Mouse (Mus musculus): ENCODE results near the gene Atf6b. TPM values are rescaled to one million over a fixed set of nuclear protein-coding genes. Genes with fewer than 3 reads are reported as not detected.

Gene Atf6b
- polyA plus RNA-seq, 1 experiment from 2014 or later, result 84.7 TPM

DNA sequence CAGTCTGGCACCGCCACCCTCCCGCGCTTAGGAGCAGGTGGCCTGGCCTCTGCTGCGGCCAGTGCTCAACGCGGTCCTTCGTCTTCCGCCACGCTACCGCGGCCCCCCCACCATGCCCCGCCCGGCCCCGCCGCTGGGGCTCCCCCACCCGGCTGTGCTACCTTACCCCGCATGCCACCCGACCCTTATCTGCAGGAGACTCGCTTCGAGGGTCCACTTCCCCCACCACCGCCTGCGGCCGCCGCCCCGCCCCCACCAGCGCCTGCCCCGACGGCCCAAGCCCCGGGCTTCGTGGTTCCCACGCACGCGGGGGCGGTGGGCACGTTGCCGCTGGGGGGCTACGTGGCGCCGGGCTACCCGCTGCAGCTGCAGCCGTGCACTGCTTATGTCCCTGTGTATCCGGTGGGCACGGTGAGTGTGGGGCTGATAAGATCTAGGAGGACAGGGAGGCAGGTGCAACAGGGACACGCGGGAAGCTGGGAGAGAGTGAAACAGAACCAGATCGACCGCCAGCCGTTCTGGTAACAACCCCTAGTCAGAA lies 16.1 kb upstream of the Atf6b start:
- 3% methylated on average over 47 of the region's 48 CpGs for WGBS
- Histone ChIP-seq H3K9ac (peak overlapping the region; percentile 72), H3K4me2 (replicated peaks) (peak overlapping the region; percentile 85), H3K9me3 (ENCODE audit: control insufficient read depth, low read length) (no peaks in the 10 kb centered on the region), H3K36me3 (replicated peaks; ENCODE audit: control insufficient read depth, insufficient read depth) (no peaks in the 10 kb centered on the region), H3K4me3 (replicated peaks; ENCODE audit: low read length) (peak overlapping the region; percentile 74), H3K27ac (no peak overlapping the region), H3K4me1 (replicated peaks; ENCODE audit: control insufficient read depth, insufficient read depth, low read length) (peaks cover 46% of the 10 kb centered on the region), H3K27me3 (ENCODE audit: control insufficient read depth, insufficient read depth, low read length) (peaks cover 23% of the 10 kb centered on the region)
- DNase-seq (ENCODE audit: low spot score) (no peak), ATAC-seq (ENCODE audit: low FRiP score) (no peak)

DNA sequence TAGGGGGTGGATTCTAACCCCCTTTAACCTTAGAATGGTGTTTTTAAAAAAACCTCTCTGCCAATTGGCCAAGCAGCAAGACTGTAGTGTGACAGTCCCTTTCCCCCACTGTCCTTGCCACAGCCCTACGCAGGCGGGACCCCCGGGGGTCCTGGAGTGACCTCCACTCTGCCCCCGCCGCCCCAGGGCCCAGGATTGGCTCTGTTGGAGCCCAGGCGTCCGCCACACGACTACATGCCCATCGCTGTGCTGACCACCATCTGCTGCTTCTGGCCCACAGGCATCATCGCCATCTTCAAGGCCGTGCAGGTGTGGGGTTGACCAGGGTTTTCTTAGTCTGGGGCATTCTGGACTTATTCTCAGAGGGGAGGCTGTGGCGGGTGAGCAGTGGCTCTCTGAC lies 15.3 kb upstream of the Atf6b start:
- no peaks in the 10 kb centered on the region for H3K9me3 ChIP-seq (ENCODE audit: control insufficient read depth, low read length)
- H3K9ac ChIP-seq, result peak overlapping the region; percentile 51
- peak overlapping the region; percentile 74 for H3K4me3 ChIP-seq (replicated peaks; ENCODE audit: low read length)
- no peak for ATAC-seq (ENCODE audit: low FRiP score)
- 4% methylated on average over 12 of the region's 12 CpGs for WGBS
- peaks cover 23% of the 10 kb centered on the region for H3K27me3 ChIP-seq (ENCODE audit: control insufficient read depth, insufficient read depth, low read length)
- no peak overlapping the region for H3K27ac ChIP-seq
- DNase-seq (ENCODE audit: low spot score), result no peak
- peaks cover 39% of the 10 kb centered on the region for H3K4me1 ChIP-seq (replicated peaks; ENCODE audit: control insufficient read depth, insufficient read depth, low read length)
- peak overlapping the region; percentile 85 for H3K4me2 ChIP-seq (replicated peaks)
- no peaks in the 10 kb centered on the region for H3K36me3 ChIP-seq (replicated peaks; ENCODE audit: control insufficient read depth, insufficient read depth)

DNA sequence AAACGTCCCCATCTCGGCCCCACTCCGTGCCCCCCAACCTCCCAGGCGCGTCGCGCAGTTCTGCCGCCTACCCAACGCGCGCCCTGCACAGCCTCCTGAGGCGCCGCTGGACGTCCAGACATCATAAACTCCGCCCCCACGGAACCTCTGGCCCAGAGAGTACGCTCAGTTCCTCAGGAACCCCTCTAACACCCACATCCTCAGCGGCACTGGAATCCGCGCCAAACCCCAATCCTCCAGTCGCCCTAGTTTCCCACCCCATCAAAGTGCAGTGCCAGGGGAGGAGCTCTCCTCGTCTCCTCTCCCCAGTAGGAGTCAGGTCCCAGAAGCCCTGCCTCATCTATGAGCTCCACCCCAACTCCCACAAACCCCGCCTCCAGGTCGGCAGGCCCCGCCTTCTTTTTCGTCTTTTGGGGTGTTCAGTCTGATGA lies 14.7 kb upstream of the Atf6b start:
- 3% methylated on average over 26 of the region's 26 CpGs for WGBS
- H3K36me3 ChIP-seq (replicated peaks; ENCODE audit: control insufficient read depth, insufficient read depth), result no peaks in the 10 kb centered on the region
- DNase-seq (ENCODE audit: low spot score) (no peak), ATAC-seq (ENCODE audit: low FRiP score) (no peak)
- peaks cover 39% of the 10 kb centered on the region for H3K4me1 ChIP-seq (replicated peaks; ENCODE audit: control insufficient read depth, insufficient read depth, low read length)
- H3K9ac ChIP-seq, result peak overlapping the region; percentile 51
- no peaks in the 10 kb centered on the region for H3K9me3 ChIP-seq (ENCODE audit: control insufficient read depth, low read length)
- peak overlapping the region; percentile 85 for H3K4me2 ChIP-seq (replicated peaks)
- peaks cover 23% of the 10 kb centered on the region for H3K27me3 ChIP-seq (ENCODE audit: control insufficient read depth, insufficient read depth, low read length)
- peak overlapping the region; percentile 74 for H3K4me3 ChIP-seq (replicated peaks; ENCODE audit: low read length)
- H3K27ac ChIP-seq, result no peak overlapping the region

DNA sequence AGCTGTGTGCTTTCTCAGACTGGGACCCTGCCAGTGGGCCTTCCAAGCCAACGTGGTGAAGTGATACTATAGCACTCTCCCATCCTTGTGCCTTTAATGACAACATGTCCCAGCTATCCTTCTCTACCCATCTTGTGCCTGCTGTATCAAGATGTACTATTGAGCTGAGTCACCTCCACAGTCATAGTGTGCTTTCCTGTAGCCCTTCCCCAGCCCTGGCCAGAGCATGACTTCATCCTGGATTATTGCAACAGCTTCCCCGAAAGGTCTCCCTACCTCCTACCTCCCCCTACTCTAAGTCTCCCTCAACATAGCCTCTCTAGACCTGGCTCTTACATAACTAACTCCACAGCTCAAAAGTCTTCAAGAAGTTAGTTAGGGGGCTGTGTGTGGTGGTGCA lies 11.3 kb upstream of the Atf6b start:
- peaks cover 16% of the 10 kb centered on the region for H3K27me3 ChIP-seq (ENCODE audit: control insufficient read depth, insufficient read depth, low read length)
- no peak for DNase-seq (ENCODE audit: low spot score)

DNA sequence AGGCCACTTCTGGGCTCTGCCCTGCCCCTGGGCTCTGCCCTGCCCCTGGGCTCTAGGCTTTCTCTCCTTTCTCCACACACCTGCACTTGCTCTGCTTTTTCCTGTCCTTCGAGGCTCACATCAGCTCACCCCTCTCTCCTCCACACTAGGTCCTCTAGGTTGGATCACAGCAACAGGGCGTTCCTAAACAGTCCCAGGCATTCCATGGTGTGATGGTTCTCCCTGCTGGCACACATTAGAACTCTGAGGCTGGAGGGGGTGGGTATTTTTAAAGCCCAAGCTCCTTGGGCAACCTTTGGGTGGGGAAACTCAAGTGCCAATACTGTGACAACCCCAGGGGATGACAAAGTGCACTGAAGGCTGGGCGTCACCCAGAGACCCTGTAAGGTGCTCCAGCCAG lies 9.5 kb upstream of the Atf6b start:
- ATAC-seq (ENCODE audit: low FRiP score), result no peak
- Histone ChIP-seq H3K4me1 (replicated peaks; ENCODE audit: control insufficient read depth, insufficient read depth, low read length) (no peaks in the 10 kb centered on the region), H3K9ac (no peak overlapping the region), H3K36me3 (replicated peaks; ENCODE audit: control insufficient read depth, insufficient read depth) (no peaks in the 10 kb centered on the region), H3K4me2 (replicated peaks) (no peak overlapping the region), H3K4me3 (replicated peaks; ENCODE audit: low read length) (no peak overlapping the region), H3K27me3 (ENCODE audit: control insufficient read depth, insufficient read depth, low read length) (0 out of 2 replicates have a peak, but pooled peaks cover under 1% of the 10 kb centered on the region), H3K9me3 (ENCODE audit: control insufficient read depth, low read length) (no peaks in the 10 kb centered on the region), H3K27ac (no peak overlapping the region)
- WGBS, result 78% methylated on average over 3 of the region's 3 CpGs
- DNase-seq (ENCODE audit: low spot score), result no peak

More for the DNA sequence above, 11.3 kb upstream of the Atf6b start:
- ATAC-seq (ENCODE audit: low FRiP score), result no peak
- H3K9me3 ChIP-seq (ENCODE audit: control insufficient read depth, low read length), result no peaks in the 10 kb centered on the region
- no peak overlapping the region for H3K4me2 ChIP-seq (replicated peaks)
- H3K9ac ChIP-seq, result no peak overlapping the region
- 71% methylated on average over 2 of the region's 2 CpGs for WGBS
- no peak overlapping the region for H3K27ac ChIP-seq
- no peak overlapping the region for H3K4me3 ChIP-seq (replicated peaks; ENCODE audit: low read length)
- H3K36me3 ChIP-seq (replicated peaks; ENCODE audit: control insufficient read depth, insufficient read depth), result no peaks in the 10 kb centered on the region
- peaks cover 13% of the 10 kb centered on the region for H3K4me1 ChIP-seq (replicated peaks; ENCODE audit: control insufficient read depth, insufficient read depth, low read length)

DNA sequence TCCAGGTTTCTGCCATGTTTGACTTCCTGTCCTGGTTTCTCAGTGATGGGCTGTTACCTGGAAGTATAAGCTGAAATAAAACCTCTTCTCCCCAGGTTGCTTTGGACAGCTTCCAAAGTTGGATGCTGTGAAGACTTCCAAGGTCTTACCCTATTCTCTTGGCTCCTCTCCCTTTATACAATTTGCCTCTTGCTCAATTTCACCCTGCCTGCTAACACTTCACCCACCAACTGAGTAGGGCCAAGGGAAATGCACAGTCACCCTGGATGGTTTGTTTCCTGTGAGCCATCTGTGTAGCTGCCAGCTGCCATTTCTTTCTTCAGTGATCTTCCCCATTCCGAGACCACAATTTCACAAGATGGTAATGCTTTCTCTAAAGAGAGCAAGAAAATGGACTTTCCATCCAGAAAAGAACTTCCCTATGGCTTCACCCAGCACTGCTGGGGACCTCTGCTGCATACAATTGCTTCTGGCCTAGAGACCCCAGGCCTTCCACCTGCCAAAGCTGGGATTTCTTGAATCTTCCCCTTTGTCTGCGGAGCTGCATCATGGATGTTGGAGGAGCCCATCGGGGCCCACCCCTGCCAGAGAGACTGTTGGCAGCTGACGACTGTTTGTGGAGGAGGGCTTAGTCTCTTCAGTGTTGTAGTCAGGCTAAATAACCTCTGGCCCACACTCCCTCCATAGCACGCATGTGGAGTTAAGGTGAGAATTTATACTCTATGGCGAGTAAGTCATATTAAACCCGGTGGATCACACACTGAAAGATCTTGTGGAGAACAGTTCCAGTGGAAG lies 7.3 kb upstream of the Atf6b start:
- H3K4me2 ChIP-seq (replicated peaks), result no peak overlapping the region
- H3K4me3 ChIP-seq (replicated peaks; ENCODE audit: low read length), result no peak overlapping the region
- no peak overlapping the region for H3K27ac ChIP-seq
- H3K9me3 ChIP-seq (ENCODE audit: control insufficient read depth, low read length), result no peaks in the 10 kb centered on the region
- H3K36me3 ChIP-seq (replicated peaks; ENCODE audit: control insufficient read depth, insufficient read depth), result no peaks in the 10 kb centered on the region
- WGBS, result 82% methylated on average over 7 of the region's 7 CpGs
- no peaks in the 10 kb centered on the region for H3K4me1 ChIP-seq (replicated peaks; ENCODE audit: control insufficient read depth, insufficient read depth, low read length)
- H3K9ac ChIP-seq, result no peak overlapping the region
- ATAC-seq (ENCODE audit: low FRiP score) (no peak), DNase-seq (ENCODE audit: low spot score) (no peak)
- no peaks in the 10 kb centered on the region for H3K27me3 ChIP-seq (ENCODE audit: control insufficient read depth, insufficient read depth, low read length)

DNA sequence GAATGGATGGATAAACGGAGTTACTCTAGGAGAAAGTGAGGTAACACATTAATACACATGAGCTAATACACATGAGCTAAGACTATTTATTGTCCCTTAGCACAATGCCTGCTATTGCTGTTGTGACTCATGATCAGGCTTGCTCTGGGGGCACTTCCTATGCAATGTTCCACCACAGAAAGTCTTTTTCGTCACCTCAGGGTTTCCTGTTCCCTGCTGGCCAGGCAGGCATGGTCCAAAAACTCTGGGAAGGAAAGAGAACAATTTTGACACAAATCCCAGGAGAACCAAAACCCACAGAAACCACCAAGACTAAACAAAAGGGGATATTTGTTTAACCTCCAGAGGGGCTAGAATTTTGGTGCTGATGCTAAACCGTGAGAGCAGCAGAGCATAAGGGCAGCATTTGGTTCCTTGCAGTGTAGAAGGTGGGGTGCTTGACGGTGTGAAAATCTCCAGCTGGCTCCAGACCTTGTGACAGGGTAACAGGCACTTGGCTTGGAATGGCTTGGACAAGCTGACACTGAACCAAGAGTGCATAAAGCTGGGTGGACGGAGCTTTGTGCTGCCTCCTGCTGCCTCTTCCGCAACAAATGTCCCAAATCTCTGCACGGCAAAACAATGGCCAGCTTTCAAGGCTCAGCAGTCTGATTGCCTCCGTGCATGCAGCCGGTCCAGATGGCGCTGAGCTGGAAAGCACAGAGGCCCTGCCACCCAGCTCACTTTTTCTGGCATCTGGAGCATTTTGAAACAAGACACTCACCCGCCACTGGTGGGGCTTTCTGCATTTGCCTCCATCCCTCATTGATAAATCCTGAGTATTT lies 6.0 kb upstream of the Atf6b start:
- DNase-seq (ENCODE audit: low spot score) (no peak), ATAC-seq (ENCODE audit: low FRiP score) (0 out of 2 replicates have a peak, but pooled peaks have one; percentile 35)
- 16% methylated on average over 11 of the region's 11 CpGs for WGBS
- Histone ChIP-seq H3K9ac (no peak overlapping the region), H3K9me3 (ENCODE audit: control insufficient read depth, low read length) (no peaks in the 10 kb centered on the region), H3K27me3 (ENCODE audit: control insufficient read depth, insufficient read depth, low read length) (no peaks in the 10 kb centered on the region), H3K27ac (peak overlapping the region; percentile 49), H3K4me1 (replicated peaks; ENCODE audit: control insufficient read depth, insufficient read depth, low read length) (peaks cover 11% of the 10 kb centered on the region), H3K4me2 (replicated peaks) (no peak overlapping the region; the same call in 1 of the 2 replicates), H3K36me3 (replicated peaks; ENCODE audit: control insufficient read depth, insufficient read depth) (no peaks in the 10 kb centered on the region), H3K4me3 (replicated peaks; ENCODE audit: low read length) (no peak overlapping the region)

DNA sequence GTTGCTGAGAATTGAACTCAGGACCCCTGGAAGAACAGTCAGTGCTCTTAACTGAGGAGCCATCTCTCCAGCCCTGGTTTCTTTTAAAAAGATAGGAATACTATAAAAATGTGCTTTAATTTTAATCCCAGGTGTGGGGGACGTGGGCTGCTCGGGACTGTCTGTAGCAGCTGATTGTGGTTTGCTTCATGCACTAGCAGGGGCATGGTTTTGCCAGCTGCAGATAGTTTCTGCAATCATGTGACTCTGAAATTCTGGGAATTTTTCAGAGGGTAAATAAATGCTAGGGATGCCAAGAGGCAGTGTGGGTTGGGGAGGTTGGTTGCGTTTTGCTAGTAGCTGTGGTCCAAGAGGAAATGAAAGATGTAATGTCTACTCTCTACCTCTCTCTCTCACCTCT lies 5.0 kb upstream of the Atf6b start:
- peak overlapping the region; percentile 49; the same call in 1 of the 2 replicates for H3K27ac ChIP-seq
- 90% methylated on average over 3 of the region's 3 CpGs for WGBS
- DNase-seq (ENCODE audit: low spot score), result no peak
- no peak overlapping the region for H3K4me2 ChIP-seq (replicated peaks)
- no peaks in the 10 kb centered on the region for H3K9me3 ChIP-seq (ENCODE audit: control insufficient read depth, low read length)
- H3K36me3 ChIP-seq (replicated peaks; ENCODE audit: control insufficient read depth, insufficient read depth), result no peaks in the 10 kb centered on the region
- no peak overlapping the region for H3K9ac ChIP-seq
- H3K4me1 ChIP-seq (replicated peaks; ENCODE audit: control insufficient read depth, insufficient read depth, low read length), result peaks cover 13% of the 10 kb centered on the region
- ATAC-seq (ENCODE audit: low FRiP score), result no peak
- no peaks in the 10 kb centered on the region for H3K27me3 ChIP-seq (ENCODE audit: control insufficient read depth, insufficient read depth, low read length)
- H3K4me3 ChIP-seq (replicated peaks; ENCODE audit: low read length), result no peak overlapping the region

DNA sequence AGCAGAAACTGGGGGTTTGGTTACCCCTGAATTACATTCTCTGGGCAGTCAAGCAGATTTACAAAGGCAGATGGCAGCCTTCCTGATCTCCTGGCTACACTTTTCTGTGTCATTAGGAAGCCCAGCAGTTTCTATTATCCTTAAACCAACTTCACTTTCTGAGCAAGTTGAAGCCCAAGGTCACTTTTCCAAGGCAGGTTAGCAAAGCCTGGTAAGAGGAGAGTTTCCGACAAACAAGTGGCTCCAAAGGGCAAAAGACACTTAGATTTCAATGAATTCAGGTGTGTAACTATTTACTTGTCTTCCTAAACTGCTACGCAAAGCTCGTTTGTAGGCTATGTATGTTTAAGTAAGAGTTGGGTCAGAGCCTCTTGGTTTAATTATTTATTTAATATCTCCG lies 3.6 kb upstream of the Atf6b start:
- no peaks in the 10 kb centered on the region for H3K27me3 ChIP-seq (ENCODE audit: control insufficient read depth, insufficient read depth, low read length)
- H3K9me3 ChIP-seq (ENCODE audit: control insufficient read depth, low read length), result no peaks in the 10 kb centered on the region
- H3K4me1 ChIP-seq (replicated peaks; ENCODE audit: control insufficient read depth, insufficient read depth, low read length), result peaks cover 24% of the 10 kb centered on the region
- H3K27ac ChIP-seq, result no peak overlapping the region
- 0 out of 2 replicates have a peak, but pooled peaks cover under 1% of the 10 kb centered on the region for H3K36me3 ChIP-seq (replicated peaks; ENCODE audit: control insufficient read depth, insufficient read depth)
- no peak overlapping the region for H3K4me2 ChIP-seq (replicated peaks)
- WGBS, result 98% methylated on average over 4 of the region's 4 CpGs
- DNase-seq (ENCODE audit: low spot score) (no peak), ATAC-seq (ENCODE audit: low FRiP score) (no peak)
- no peak overlapping the region for H3K4me3 ChIP-seq (replicated peaks; ENCODE audit: low read length)
- no peak overlapping the region for H3K9ac ChIP-seq
